Mouse (Mus musculus) thymus, adult 2 months (tissue): ENCODE data around the gene Lef1.

Experiments
- CTCF ChIP-seq: fragments of 200-500 bp; IDR thresholded peaks from 2 replicates; pipeline ENCODE4 v1.5.1; 2012; ENCODE audit warnings: mild to moderate bottlenecking, control low read depth, low read length, moderate library complexity, borderline replicate concordance; ENCODE audit not compliant: control insufficient read depth, poor library complexity, insufficient read depth; ENCODE audit errors: extremely low read depth
- POLR2A ChIP-seq: fragments of 200-500 bp; IDR thresholded peaks from 2 replicates; pipeline ENCODE4 v1.6.1; 2012; ENCODE audit warnings: mild to moderate bottlenecking, low read length, control low read depth, moderate library complexity; ENCODE audit not compliant: control insufficient read depth, poor library complexity, insufficient read depth; ENCODE audit errors: extremely low read depth

GRCm38 (mm10) chr3:131250978-131251377, 140.7 kb downstream of the Lef1 start:
- TF ChIP-seq POLR2A (no peak), CTCF (no peak)
